Mouse (Mus musculus) G1E (cell line): ENCODE results near the gene Paf1. TPM values are rescaled to one million over a fixed set of nuclear protein-coding genes. Genes with fewer than 3 reads are reported as not detected.

Experiments used
- ATAC-seq: 2 replicates; pipeline ENCODE4 v1.8.0; 2016; ENCODE audit warnings: mild to moderate bottlenecking; ENCODE audit not compliant: insufficient number of reproducible peaks, poor library complexity, low FRiP score, severe bottlenecking; ENCODE audit errors: extremely low read depth
- DNase-seq: peaks from one replicate; pipeline ENCODE4 v3.0.0; 2012; ENCODE audit warnings: low spot score
- H3K27me3 ChIP-seq: 2 replicates; pipeline ENCODE4 v1.6.1; 2012; ENCODE audit warnings: mild to moderate bottlenecking, low read length, inconsistent platforms; ENCODE audit not compliant: insufficient read depth
- H3K36me3 ChIP-seq: replicated peaks from 2 replicates; pipeline ENCODE3; 2012; ENCODE audit warnings: mild to moderate bottlenecking, inconsistent platforms
- H3K4me1 ChIP-seq: 2 replicates; pipeline ENCODE4 v1.6.1; 2012; ENCODE audit warnings: low read depth, low read length, inconsistent platforms, mixed read lengths; ENCODE audit not compliant: insufficient read depth
- H3K4me3 ChIP-seq: 2 replicates; pipeline ENCODE4 v1.5.1; 2012; ENCODE audit warnings: low read depth, mild to moderate bottlenecking, inconsistent platforms, low read length, moderate library complexity, mixed read lengths
- H3K9me3 ChIP-seq: replicated peaks from 2 replicates; pipeline ENCODE4 v1.6.1; 2012; ENCODE audit warnings: inconsistent platforms
- CTCF ChIP-seq: IDR thresholded peaks from 2 replicates; pipeline ENCODE4 v1.5.1; 2012; ENCODE audit warnings: low read depth, low read length, inconsistent platforms, mixed read lengths
- GATA1 ChIP-seq: IDR thresholded peaks from 2 replicates; pipeline ENCODE4 v1.6.1; 2012; ENCODE audit warnings: borderline replicate concordance, low read length, inconsistent platforms, mixed read lengths
- GATA2 ChIP-seq: IDR thresholded peaks from 2 replicates; pipeline ENCODE4 v1.6.1; 2012; ENCODE audit warnings: low read depth, low read length, inconsistent platforms, borderline replicate concordance
- POLR2AphosphoS5 ChIP-seq: IDR thresholded peaks from 2 replicates; pipeline ENCODE4 v1.6.1; 2012; ENCODE audit warnings: low read depth, low read length, inconsistent platforms; ENCODE audit not compliant: insufficient replicate concordance
- TAL1 ChIP-seq: conservative IDR thresholded peaks from 2 replicates; pipeline ENCODE4 v1.6.1; 2012; ENCODE audit warnings: low read depth, low read length, inconsistent platforms, mixed read lengths
- polyA plus RNA-seq: library from polyadenylated mRNA; stranded (reverse); fragments of >175 nt; gene quantifications from 2 replicates; pipeline ENCODE4 v1.2.3, GENCODE M21; 2012
- total RNA-seq, 2 experiments: library from RNA; stranded (forward) in 1 of 2; stranded (reverse) in 1 of 2; fragments of 200-1000 nt in 1 of 2; fragments of >200 nt in 1 of 2; fragmentation: Nextera tagmentation in 1 of 2; gene quantifications; 2 replicates each; pipeline ENCODE4 v1.2.3; 2014 to 2017

Gene Paf1
- total and polyA plus RNA-seq, 3 experiments, result 68.5 to 170 (median 96.2) TPM

- TF ChIP-seq CTCF (no peak), GATA1 (no peak), POLR2AphosphoS5 (no peak), GATA2 (no peak), TAL1 (no peak)
- peaks cover 13% of the 10 kb centered on the region for H3K27me3 ChIP-seq
- ATAC-seq (no peak), DNase-seq (no peak)
- peaks cover 46% of the 10 kb centered on the region for H3K36me3 ChIP-seq
- no peaks in the 10 kb centered on the region for H3K9me3 ChIP-seq
- H3K4me3 ChIP-seq, result no peak overlapping the region; the same call in 1 of the 2 replicates
- H3K4me1 ChIP-seq, result peaks cover 61% of the 10 kb centered on the region
Observed at GRCm38 (mm10) chr7:28353267-28353666, 39.5 kb upstream of the Paf1 start.

- Histone ChIP-seq H3K4me1 (peaks cover 59% of the 10 kb centered on the region), H3K36me3 (peaks cover 46% of the 10 kb centered on the region)
- no peak for DNase-seq
Observed at GRCm38 (mm10) chr7:28354113-28354581, 38.6 kb upstream of the Paf1 start.

GRCm38 (mm10) chr7:28354596-28354995 lies 38.2 kb upstream of the Paf1 start:
- Histone ChIP-seq H3K9me3 (no peaks in the 10 kb centered on the region), H3K4me3 (no peak overlapping the region), H3K4me1 (peaks cover 54% of the 10 kb centered on the region), H3K36me3 (peaks cover 46% of the 10 kb centered on the region), H3K27me3 (peaks cover 23% of the 10 kb centered on the region)
- DNase-seq (no peak), ATAC-seq (no peak)
- TF ChIP-seq CTCF, result no peak
- no peak for TF ChIP-seq POLR2AphosphoS5
- no peak for TF ChIP-seq TAL1
- no peak for TF ChIP-seq GATA2

More at GRCm38 (mm10) chr7:28354113-28354581, 38.6 kb upstream of the Paf1 start:
- H3K4me3 ChIP-seq, result no peak overlapping the region
- ATAC-seq, result no peak
- no peaks in the 10 kb centered on the region for H3K9me3 ChIP-seq
- no peak for TF ChIP-seq TAL1
- no peak for TF ChIP-seq POLR2AphosphoS5
- no peak for TF ChIP-seq GATA1
- no peak for TF ChIP-seq GATA2
- no peak for TF ChIP-seq CTCF
- peaks cover 21% of the 10 kb centered on the region for H3K27me3 ChIP-seq

- Histone ChIP-seq H3K4me1 (peaks cover 48% of the 10 kb centered on the region), H3K27me3 (peaks cover 29% of the 10 kb centered on the region), H3K9me3 (no peaks in the 10 kb centered on the region), H3K36me3 (peaks cover 50% of the 10 kb centered on the region), H3K4me3 (no peak overlapping the region)
- no peak for ATAC-seq
- no peak for DNase-seq
- TF ChIP-seq CTCF (no peak), POLR2AphosphoS5 (no peak), GATA2 (no peak), TAL1 (no peak), GATA1 (no peak)
Observed at GRCm38 (mm10) chr7:28355221-28355620, 37.5 kb upstream of the Paf1 start.

- TF ChIP-seq GATA1 (no peak), CTCF (no peak), TAL1 (no peak), GATA2 (no peak), POLR2AphosphoS5 (no peak)
- H3K27me3 ChIP-seq, result peaks cover 36% of the 10 kb centered on the region
- H3K36me3 ChIP-seq, result peaks cover 42% of the 10 kb centered on the region
- ATAC-seq, result no peak
- H3K4me1 ChIP-seq, result peaks cover 42% of the 10 kb centered on the region
- no peak for DNase-seq
- H3K4me3 ChIP-seq, result no peak overlapping the region
- no peaks in the 10 kb centered on the region for H3K9me3 ChIP-seq
Observed at GRCm38 (mm10) chr7:28356981-28357380, 35.8 kb upstream of the Paf1 start.

- peaks cover 39% of the 10 kb centered on the region for H3K4me1 ChIP-seq
- peaks cover 32% of the 10 kb centered on the region for H3K36me3 ChIP-seq
- H3K9me3 ChIP-seq, result no peaks in the 10 kb centered on the region
- no peak overlapping the region for H3K4me3 ChIP-seq
- H3K27me3 ChIP-seq, result peaks cover 46% of the 10 kb centered on the region
- ATAC-seq, result no peak
- TF ChIP-seq TAL1, result no peak
- TF ChIP-seq GATA1, result no peak
- no peak for TF ChIP-seq POLR2AphosphoS5
- no peak for TF ChIP-seq CTCF
- no peak for TF ChIP-seq GATA2
- no peak for DNase-seq
Observed at GRCm38 (mm10) chr7:28357984-28358383, 34.8 kb upstream of the Paf1 start.
